Mouse (Mus musculus) R1 (cell line): ENCODE data around the gene Tmem108.

Experiments used
- DNase-seq: peaks from one replicate; pipeline ENCODE4 v3.0.0-alpha.2; 2018; ENCODE audit warnings: low read depth, low spot score

Gene Tmem108

DNA sequence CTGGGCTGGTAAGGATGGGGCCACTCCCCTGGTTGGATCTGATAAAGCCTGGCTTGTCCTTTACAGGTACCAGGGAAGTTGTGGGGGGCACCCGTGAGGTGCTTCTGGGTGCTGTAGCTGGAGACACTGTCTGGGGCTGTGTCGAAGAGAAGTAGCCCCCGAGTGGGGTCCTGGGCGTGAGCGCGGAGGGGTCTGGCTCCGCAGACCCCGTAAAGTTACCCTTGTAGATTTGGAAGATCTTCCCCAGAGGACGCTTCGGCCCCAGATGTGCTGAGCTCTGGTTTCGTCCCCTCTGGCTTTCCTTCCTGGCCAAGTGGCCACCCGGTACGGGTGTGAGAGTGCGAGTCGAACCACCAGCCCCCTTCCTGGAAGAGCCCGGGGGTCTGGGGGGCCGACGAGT, 262.3 kb downstream of the Tmem108 start:
- no peak for DNase-seq

DNA sequence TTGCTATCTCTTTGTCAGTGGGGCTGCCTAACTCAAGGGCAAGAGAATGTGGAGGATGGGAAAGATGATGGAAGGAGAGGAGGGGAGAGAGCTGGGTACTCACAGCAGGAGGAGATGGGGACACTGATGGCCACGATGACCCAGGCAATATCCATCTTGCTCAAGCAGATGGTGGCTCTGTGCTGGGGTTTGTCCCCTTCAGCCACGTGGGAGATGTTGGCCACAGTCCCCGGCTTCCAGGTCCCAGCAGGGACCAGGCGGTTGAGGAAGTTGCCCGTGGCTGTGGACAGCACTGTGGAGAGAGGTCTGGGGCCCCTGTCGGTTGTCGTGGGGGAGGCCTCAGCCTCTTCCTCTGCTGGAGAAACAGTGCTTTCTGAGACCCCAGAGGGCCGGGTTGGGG, 262.9 kb downstream of the Tmem108 start:
- DNase-seq, result no peak

DNA sequence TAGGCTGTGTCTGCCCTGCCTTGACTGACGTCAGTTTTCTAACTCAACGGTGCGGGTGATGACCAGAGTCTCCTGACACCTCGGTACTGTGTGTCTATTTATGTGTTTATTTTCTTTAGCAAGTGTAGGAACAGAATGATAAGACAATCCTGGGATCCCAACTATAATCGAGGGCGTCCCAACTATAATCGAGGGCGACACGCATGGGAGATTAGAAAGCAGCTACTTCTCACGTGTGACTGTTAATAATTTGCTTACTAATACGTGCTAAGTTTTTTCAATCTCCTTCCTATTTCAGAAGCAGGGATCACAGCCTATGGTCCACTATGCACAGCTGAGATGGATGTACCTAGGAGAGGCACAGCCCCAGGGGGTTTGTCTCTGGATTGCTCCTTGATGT, 266.2 kb downstream of the Tmem108 start:
- DNase-seq, result no peak

DNA sequence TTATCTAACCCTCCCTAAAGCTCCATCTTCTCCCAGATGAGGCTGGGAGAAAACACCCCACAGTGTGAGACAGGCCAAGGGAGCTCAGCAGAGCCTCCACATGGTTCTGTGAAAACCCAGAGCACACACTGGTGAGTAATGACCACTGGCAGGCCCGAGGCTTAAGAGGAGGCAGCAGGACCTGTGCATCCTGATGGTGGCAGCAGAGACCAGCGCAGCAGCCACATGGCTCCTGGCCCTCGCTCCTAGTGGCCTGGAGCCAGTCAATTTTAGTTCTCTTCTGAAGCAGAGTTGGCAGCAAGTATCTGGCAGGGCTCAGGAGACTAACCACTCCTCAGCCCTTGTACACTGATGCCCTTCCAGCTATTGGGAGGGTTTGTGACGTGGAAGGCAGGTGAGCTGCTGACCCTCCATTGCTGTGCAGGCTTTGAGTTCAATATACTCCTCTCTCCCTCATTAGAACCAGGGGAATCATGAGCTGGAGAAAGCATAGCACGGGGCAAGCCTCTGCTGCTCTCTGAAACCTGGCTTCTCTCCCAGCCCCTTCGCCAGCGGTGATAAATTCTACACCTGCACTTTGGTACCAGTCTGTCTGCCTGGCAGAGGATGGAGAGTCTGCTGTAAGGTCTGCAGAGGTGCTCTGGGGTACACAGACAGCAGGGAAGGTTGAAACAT, 267.2 kb downstream of the Tmem108 start:
- DNase-seq, result peak; percentile 43

DNA sequence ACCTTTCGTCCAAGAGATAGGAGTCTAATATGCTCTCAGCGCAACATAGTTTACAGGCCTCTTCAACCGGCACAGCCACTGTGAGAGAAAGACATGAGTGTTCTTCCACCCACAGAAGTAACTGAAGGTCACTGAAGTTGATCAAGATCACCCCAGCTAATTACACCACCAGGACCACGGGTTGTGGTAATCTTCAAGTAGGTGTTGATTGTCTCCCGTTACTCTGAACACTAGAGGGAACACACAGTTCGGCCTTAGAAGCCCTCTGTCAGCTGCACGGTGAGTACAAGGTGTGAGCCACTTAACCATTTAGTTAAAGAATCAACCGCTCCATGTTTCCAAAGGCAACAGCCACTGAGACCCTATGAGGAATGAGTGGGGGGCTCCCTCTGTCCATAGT, 269.7 kb downstream of the Tmem108 start:
- DNase-seq, result no peak

DNA sequence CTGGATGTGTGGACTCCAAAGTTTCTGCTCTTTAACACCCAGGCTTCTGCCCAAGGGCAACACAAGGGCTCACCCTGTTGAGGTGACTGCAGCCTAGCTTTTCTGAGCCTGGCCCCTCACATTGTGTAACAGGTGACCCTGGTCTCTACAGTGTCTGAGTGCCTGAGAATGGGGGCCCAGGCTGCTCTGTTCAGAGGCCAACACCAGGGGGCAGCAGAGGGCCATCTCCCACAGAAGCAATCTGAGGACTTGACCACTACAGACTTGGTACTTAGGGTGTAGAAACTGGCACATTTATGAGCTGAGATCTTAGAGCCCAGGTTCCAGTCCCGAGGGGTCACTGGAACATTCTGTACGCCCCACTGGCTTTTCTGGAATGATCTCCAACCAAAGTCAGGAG, 271.2 kb downstream of the Tmem108 start:
- peak; percentile 61 for DNase-seq

DNA sequence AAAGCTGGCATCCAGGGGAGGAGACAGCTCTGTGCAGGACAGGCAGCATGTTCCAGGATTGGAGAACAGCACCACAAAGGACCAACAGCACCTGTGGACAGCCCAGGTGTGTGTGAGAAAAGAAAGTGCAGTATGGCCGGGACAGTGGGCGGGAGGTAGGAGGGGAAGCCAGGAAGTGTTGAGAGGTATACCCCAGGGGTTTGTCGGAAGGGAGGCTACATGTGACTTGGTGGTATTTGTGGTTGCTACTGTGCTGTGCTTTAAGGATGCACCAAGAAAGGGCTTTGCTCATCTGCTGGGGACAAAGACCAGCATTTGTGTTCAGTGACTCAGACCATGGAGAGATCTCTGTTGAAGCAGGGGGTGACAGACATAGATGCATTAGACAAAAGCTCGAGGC, 271.8 kb downstream of the Tmem108 start:
- no peak for DNase-seq

DNA sequence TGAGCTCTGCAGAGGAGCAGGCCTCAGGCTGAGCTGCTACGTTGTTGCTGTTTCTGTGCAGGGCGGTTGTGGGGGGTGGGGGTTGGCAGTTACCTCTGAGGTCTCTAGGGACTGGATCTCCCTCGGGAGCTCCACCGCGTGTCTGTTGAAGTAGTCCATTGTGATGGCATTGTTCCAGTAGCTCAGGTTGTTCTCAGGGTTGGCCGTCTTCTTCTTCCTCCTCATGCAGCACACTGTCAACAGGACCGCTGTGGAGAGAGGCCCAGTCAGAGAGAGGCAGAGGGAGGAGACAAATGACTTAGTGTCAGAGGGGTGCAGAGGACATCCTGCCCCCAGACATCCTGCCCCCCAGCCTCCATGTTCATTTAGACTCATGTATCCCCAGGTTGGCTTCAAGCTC, 272.5 kb downstream of the Tmem108 start:
- no peak for DNase-seq

DNA sequence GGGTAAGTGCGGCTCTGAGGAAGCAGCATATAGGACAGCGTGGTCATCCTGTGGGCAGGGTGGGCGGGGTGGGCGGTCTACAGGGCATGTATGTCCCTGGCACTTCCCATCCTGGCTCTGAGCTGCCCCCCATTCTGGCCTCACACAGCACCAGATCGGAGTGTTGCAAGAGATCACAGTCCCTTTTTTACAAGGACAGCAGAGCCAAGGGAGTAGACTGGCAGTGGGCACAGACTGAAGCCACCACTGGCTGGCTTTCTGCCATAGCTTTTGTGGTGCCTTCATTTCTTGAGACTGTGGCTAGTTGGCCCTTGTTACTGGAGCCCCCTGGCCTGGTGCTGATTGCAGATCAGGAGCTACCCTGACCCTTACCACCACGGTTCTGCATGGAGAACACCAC, 275.4 kb downstream of the Tmem108 start:
- DNase-seq, result no peak

DNA sequence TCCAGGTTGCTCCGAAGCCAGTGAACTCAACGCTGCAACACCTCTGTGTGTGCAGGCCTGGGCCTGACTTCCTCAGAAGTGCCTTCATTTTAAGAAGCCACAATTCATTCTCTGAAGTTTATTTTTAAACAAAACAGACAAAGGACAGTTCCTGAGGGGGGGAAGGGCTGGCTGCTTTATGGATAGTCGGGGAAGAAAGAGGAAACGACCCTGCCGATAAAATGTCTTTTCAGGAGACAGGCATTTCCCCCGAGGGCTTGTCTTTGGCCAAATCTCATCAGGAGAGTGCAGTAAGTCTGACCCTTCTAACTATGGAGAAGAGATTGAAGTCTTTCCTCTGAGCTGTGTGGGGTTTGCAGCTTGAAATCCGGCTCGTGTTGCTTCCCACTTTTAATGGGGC, 276.0 kb downstream of the Tmem108 start:
- no peak for DNase-seq

DNA sequence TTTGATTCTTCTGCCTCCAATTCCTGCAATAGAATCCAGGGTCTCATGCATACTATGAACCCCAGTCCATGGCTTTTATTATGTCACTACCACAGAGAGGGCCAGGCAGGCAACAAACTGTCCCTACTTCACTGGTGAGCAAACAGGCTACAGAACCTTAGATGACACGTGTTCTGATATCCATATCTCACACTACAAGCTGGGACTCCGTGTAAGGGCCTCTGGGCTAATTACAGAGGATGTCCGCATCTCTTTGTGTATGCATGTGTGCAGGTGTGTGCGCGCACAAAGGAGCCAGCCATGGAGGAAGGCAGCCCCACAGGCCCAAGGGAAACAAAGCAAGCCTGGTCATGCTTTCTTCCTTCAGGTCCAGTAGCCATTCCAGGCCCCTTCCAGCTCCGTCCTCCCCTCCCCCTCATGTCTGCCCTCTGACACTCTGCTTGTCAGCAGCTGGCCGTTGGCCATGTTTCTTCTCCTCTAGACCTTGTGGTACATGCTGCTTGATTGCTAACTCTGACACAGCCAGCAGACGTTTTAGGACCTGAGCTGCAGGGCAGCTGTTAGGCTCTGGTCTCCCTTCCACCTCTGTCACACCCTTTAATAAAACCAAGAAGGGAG, 280.9 kb downstream of the Tmem108 start:
- DNase-seq, result no peak

DNA sequence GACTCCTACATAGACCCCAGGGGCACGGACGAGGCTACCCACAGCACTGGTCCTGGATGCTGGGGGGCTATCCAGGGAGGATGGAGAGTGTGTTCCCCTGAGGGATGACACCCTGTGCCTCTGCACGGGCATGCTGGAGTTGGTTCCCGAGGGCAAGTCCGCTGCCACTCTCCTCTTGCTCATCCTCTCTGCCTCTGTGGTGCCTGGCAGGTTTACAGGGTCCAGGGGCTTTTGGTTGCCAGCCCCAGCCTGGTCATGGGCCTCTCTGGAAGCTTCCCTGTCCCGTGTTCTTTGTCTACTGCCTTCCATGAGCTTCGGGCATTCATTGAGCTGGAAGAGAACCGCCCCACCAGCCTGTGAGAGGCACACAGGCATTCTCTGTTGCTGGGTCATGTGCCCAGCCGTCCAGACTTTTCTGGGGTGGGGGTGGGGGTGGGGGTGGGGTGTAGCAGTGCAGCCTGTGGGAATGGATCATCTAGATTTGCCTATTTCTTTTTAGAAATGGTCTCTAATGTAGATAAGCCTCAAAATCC, 281.5 kb downstream of the Tmem108 start, which contains the start of gene Bfsp2:
Bfsp2 (minus strand) TSS at position 377 of the 533 bp plus-strand sequence.
- no peak for DNase-seq

DNA sequence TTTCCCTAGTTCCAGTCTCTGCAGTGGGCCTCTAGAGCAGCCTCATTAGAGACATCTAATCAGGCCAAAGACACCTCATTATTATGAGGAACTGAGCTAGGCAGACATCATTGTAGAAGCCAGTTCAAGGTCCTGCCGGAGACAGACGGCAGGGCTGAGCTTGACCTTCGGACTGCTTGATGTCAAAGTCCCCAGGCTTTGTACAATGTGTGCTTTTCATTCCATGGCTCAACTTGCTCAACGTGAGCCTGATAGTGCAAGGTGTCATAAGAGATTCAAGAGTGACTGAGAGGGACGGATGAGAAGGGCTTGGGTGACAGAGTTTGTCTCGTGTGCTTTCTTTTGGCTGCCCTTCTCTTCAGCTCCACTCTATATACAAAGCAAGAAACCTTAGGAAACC, 286.2 kb downstream of the Tmem108 start:
- no peak for DNase-seq

DNA sequence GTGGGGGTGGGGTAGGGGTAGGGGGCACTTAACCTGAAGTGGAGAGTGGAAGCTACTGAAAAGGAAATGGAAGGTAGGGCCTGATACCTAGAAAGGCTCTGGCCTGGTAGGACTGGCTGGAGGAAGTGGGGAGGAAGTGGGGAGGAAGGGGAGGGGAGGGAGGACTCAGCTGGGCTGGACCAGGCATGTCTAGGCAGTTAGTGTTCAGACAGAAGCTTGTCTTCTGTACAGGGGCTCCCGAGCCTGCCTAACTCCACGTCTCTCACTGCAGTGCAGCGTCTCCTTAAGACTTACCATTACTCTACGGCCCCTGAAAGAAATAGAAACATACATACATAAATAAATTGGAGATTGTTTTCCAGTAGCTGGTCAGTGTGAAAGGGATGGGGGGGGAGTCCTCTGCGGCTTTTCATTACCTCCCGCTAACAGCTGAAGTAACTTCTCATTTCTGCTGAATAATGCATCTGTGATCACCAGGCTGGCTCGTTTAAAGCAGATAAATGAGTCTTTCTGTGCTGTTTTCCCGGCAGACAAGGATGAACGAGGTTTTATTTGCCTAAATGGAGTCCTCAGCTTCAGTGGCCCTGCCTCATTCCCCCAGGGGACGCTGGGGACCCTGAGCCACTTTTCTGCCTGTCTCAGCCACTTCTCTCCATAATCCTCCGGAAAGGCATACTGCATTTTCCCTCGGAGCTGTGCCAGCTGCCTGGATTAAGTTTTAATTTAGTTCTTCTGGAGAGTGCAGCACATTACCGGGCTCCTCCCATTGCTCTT, 287.5 kb downstream of the Tmem108 start:
- DNase-seq, result no peak

DNA sequence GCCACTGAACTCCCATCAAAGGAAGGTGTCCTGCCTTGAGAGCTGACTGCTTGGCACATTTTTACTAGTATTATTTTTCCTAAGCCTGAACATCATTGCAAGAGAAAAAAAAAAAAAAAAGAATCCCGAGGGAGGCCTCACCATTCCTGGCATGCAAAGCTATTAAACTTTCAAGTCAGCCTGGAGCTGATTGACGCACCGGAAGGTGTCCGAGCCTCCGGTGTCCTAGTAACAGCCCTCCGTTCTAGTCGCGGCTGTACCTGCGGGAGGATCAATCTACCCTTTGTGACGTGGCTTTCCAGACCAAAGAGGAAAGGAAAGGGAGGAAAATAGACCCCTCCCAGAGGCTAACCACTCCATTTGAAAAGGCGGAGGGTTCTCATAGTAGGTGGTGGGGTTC, 289.9 kb downstream of the Tmem108 start:
- peak; percentile 25 for DNase-seq

DNA sequence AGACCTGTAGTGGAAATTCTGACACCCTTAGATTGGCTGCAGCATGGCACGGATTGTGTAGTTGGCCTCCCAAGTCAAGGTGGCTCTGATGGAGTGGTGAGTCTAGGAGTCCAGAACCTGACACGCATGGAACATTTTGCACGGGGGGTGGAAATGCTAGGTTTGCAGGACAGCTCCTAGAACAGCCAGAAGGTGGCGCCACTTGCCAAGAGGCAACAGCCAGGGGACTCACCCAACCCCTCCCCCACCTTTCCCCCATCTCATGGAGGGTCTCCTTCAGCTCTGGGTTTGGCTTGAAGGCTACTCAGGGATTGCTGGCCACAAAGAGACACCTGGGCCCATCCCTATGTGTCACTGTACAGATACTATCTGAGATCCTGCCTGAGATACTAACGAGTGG, 292.1 kb downstream of the Tmem108 start:
- peak; percentile 37 for DNase-seq

DNA sequence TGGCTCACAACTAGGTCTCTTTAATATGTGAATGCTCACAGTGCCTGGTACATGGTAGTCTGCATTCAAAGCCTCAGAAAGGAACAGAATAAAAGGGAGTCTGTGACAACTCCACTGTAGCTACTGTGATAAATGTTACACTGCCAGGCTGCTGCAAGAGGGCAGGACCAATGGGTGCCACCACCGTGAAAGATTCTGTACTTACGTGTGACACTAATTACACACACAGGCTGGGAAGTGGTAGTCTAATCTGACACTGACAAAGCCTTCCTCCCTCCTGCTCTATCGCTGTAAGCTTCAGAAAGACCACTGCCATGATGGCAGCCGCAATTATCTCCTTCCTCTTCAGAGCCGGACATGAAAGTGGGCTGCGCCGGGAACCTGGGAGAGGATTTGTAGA, 292.7 kb downstream of the Tmem108 start:
- no peak for DNase-seq

DNA sequence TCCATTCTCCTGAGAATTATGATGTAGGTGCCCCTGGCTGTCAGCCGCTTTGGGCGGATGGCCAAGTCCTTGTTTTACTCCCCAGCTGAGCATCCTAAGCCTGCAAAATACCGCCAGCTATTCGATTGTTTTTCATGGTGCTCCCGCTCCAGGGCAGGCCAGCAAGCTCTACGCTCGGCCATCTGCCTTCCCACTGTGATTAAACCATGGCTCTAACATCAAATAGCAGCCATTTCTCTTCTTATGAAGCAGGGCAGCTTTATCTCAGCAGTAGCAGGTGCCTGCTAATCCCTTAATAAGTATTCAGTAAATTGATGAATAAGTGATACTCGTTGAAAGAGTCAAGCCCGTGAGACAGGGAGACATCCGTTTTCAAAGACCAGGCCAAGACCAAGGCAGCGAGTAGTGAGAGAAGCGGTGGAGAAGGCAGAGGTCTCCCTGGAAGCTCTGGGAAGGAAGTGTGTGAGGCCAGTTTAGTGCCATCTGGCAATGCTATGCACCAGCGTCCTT, 295.9 kb downstream of the Tmem108 start:
- no peak for DNase-seq

DNA sequence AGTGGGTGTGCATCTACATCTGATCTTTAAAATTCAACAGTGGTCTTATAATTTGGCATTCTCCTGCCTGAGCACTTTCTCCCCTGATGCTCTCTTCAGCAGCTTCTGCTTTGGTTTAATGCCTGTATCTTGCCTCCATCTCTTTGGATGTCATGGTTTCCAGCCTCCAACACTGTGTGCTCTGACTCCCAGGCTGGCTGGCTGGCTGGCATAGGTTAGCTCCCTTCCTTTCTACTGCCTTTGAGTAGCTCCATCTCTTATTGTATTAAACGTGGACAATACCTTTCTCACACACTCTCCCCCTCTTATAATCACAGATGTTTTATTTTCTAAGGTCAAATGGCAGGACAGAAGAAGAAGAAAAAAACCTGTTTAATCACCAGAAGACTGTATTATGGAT, 296.3 kb downstream of the Tmem108 start:
- no peak for DNase-seq

DNA sequence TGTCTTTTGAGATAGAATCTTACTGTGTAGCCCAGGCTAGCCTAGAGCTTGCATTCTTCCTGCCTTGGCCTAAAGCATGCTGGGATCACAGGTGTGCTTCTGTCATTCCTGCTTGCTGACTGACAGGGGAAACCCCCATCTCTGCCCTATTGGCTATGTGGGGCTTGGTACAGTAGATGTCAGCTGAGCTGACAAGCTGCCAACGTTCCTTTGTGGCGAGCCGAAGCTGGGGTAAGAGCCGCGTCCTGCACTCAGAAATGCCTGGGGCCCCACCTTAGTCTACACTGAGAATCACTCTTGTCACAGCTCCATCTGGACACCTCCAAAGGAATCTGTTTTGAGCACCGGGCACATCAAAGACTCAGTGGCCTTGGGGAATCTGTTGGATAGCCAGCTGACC, 297.8 kb downstream of the Tmem108 start:
- no peak for DNase-seq

DNA sequence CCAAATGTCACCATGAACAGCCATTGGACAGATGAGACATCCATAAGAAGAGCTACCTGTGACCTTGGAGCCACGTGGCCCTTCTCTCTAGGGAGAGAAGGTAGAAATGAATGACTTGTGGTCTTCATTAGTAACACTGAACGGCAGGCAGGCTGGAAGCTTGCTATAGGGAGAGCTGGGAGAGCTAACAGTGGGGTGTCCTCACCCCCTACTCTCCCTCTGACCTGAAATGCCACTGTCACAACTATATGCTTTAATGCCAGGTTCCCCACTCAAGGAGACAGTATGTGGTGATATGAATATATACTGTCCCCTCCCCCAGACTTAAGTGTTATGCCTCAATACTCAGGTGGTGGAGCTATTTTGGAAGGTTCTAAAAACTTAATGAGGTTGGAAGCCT, 301.8 kb downstream of the Tmem108 start:
- no peak for DNase-seq

DNA sequence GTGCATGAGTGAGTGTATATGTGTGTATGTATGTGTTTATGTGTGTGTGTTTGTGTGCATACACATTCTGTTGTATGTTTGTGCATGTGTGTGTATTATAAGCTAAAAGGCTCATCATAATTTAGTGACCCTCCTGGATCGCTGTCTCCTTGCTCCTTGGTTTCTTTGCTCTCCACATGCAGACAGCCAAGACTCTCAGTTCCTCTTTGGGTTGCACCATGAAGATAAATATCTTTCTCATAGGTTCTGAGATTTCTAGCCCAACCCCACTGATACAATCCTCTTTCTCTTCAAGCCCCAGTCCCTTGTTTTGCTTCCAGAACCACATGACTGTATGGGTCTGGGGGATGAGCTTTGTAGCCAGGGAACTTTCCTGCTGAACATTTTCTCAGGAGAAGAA, 302.3 kb downstream of the Tmem108 start:
- no peak for DNase-seq
